Mouse (Mus musculus): Measurements from ENCODE around the gene Ndufa7. TPM values are rescaled to one million over a fixed set of nuclear protein-coding genes. Genes with fewer than 3 reads are reported as not detected.

The Ndufa7 gene
- 121 TPM for total RNA-seq (2023)

GRCm38 (mm10) chr17:33824084-33824996 lies at the start of gene Ndufa7, which contains the start of gene Rps28:
Ndufa7 (plus strand) TSS chr17:33824572.
Rps28 (minus strand) TSS chr17:33824562.

GRCm38 (mm10) chr17:33781124-33781977 lies 43.0 kb upstream of the Ndufa7 start, which contains the start of gene Angptl4:
Angptl4 (minus strand) TSS chr17:33781830.

GRCm38 (mm10) chr17:33810334-33811141 lies 13.8 kb upstream of the Ndufa7 start, which contains the start of gene Kank3:
Kank3 (plus strand) TSS chr17:33810519.

GRCm38 (mm10) chr17:33842966-33843795 lies 18.8 kb downstream of the Ndufa7 start, which contains the start of gene Cd320:
Cd320 (plus strand) TSS chr17:33843091.

GRCm38 (mm10) chr17:33873537-33873936 lies 49.2 kb downstream of the Ndufa7 start, which contains the start of gene Gm7029:
Gm7029 (plus strand) TSS chr17:33873837.

Other genes with a start within 250 kb of the Ndufa7 start
- gene Zfp414, start 195.5 kb upstream of the Ndufa7 start, total RNA-seq (2023) = 41.4 TPM
- gene Pram1, start 186.5 kb upstream of the Ndufa7 start, total RNA-seq (2023) = 4.3 TPM
- gene Hnrnpm, start 137.7 kb upstream of the Ndufa7 start, total RNA-seq (2023) = 342 TPM
- 59.5 TPM for gene March2, start 105.9 kb upstream of the Ndufa7 start, total RNA-seq (2023)
- gene Rab11b, start 64.0 kb upstream of the Ndufa7 start, total RNA-seq (2023) = 213 TPM
- 1.1 TPM for gene Angptl4, start 42.7 kb upstream of the Ndufa7 start, total RNA-seq (2023)
- 1.9 TPM for gene Kank3, start 14.1 kb upstream of the Ndufa7 start, total RNA-seq (2023)
- gene Rps28, start within 50 bp of the Ndufa7 start, total RNA-seq (2023) = 5,043 TPM
- 8.2 TPM for gene Cd320, start 18.5 kb downstream of the Ndufa7 start, total RNA-seq (2023)
- not detected for gene Gm7029, start 49.3 kb downstream of the Ndufa7 start, total RNA-seq (2023)
- 11.2 TPM for gene Kifc1, start 66.1 kb downstream of the Ndufa7 start, total RNA-seq (2023)
- 2.3 TPM for gene Platr17, start 80.6 kb downstream of the Ndufa7 start, total RNA-seq (2023)
- gene Daxx, start 84.8 kb downstream of the Ndufa7 start, total RNA-seq (2023) = 68.7 TPM
- 309 TPM for gene Tapbp, start 91.3 kb downstream of the Ndufa7 start, total RNA-seq (2023)
- gene Zbtb22, start 91.3 kb downstream of the Ndufa7 start, total RNA-seq (2023) = 29.6 TPM
- gene Rgl2, start 105.0 kb downstream of the Ndufa7 start, total RNA-seq (2023) = 187 TPM
- 61.6 TPM for gene Pfdn6, start 115.8 kb downstream of the Ndufa7 start, total RNA-seq (2023)
- gene Wdr46, start 116.1 kb downstream of the Ndufa7 start, total RNA-seq (2023) = 60.7 TPM
- 14.8 TPM for gene B3galt4, start 126.9 kb downstream of the Ndufa7 start, total RNA-seq (2023)
- 55.2 TPM for gene Vps52, start 131.2 kb downstream of the Ndufa7 start, total RNA-seq (2023)
- 2,022 TPM for gene Rps18, start 131.4 kb downstream of the Ndufa7 start, total RNA-seq (2023)
- gene H2-K1, start 175.8 kb downstream of the Ndufa7 start, total RNA-seq (2023) = 4,746 TPM
- 26.4 TPM for gene Ring1, start 200.1 kb downstream of the Ndufa7 start, total RNA-seq (2023)
- 130 TPM for gene H2-Ke6, start 203.5 kb downstream of the Ndufa7 start, total RNA-seq (2023)
- gene Slc39a7, start 207.1 kb downstream of the Ndufa7 start, total RNA-seq (2023) = 107 TPM
- 109 TPM for gene Rxrb, start 207.2 kb downstream of the Ndufa7 start, total RNA-seq (2023)
- gene Col11a2, start 214.9 kb downstream of the Ndufa7 start, total RNA-seq (2023) = 40.9 TPM

Measured in CD4-positive naive resting alpha-beta T cell, adult 57 days (primary cell).